Mouse (Mus musculus): Measurements from ENCODE around the gene Bod1l. TPM values are rescaled to one million over a fixed set of nuclear protein-coding genes. Genes with fewer than 3 reads are reported as not detected.

Gene Bod1l
- polyA plus RNA-seq, 1 experiment from 2014 or later: 24.6 TPM

DNA sequence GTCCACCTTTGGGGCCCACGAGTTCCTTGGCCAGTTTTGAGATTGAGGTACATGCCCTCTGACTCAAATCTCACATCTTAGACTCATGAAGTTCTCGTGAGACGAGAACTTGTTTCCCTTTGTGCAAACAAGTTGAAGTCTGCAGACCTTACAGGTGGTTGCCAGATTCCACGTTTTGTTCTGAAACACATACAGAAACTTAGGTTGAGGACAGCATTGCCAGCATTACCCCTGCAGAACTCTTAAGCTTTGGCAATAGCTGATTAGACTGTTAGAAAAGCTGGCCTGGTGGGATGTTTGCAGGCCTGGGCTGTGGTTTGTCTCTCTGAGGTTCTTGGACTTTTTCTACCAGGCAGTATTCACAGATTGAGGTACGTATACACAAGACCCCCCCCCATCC, 86.8 kb downstream of the Bod1l start:
- Histone ChIP-seq H3K27me3 (ENCODE audit: control insufficient read depth, insufficient read depth, low read length) (peaks cover 90% of the 10 kb centered on the region), H3K9me3 (ENCODE audit: control insufficient read depth, low read length) (no peaks in the 10 kb centered on the region), H3K4me2 (replicated peaks; ENCODE audit: low read depth, low read length) (no peak overlapping the region), H3K9ac (ENCODE audit: low read depth, low read length) (no peak overlapping the region), H3K36me3 (ENCODE audit: control insufficient read depth, insufficient read depth, low read length) (no peaks in the 10 kb centered on the region), H3K4me3 (ENCODE audit: low read length) (no peak overlapping the region), H3K27ac (ENCODE audit: low read depth, low read length) (no peak overlapping the region), H3K4me1 (ENCODE audit: control insufficient read depth, insufficient read depth, low read length) (no peaks in the 10 kb centered on the region)
- 5% methylated on average over 5 of the region's 5 CpGs for WGBS
- ATAC-seq (ENCODE audit: low FRiP score, low TSS enrichment): no peak

DNA sequence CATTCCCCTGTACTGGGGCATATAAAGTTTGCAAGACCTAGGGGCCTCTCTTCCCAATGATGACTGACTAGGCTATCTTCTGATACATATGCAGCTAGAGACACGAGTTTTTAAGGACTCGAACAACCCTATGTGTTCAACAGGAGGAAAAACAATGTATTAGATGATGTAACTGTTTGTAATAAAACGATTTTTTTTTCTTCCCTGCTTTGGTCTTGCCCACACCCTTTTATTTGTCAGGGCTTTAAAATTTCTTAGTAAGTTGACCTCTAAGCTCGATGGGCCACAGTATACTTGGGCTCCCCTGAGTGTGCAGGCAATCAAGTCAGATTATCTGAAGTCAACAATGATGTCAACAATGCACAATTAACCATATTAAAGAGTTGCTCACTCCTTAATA, 87.7 kb downstream of the Bod1l start:
- no peaks in the 10 kb centered on the region for H3K36me3 ChIP-seq (ENCODE audit: control insufficient read depth, insufficient read depth, low read length)
- peaks cover 90% of the 10 kb centered on the region for H3K27me3 ChIP-seq (ENCODE audit: control insufficient read depth, insufficient read depth, low read length)
- no peaks in the 10 kb centered on the region for H3K4me1 ChIP-seq (ENCODE audit: control insufficient read depth, insufficient read depth, low read length)
- H3K27ac ChIP-seq (ENCODE audit: low read depth, low read length): no peak overlapping the region
- H3K9ac ChIP-seq (ENCODE audit: low read depth, low read length): no peak overlapping the region
- H3K4me3 ChIP-seq (ENCODE audit: low read length): no peak overlapping the region
- H3K9me3 ChIP-seq (ENCODE audit: control insufficient read depth, low read length): no peaks in the 10 kb centered on the region
- WGBS: 4% methylated on average over 4 of the region's 4 CpGs
- H3K4me2 ChIP-seq (replicated peaks; ENCODE audit: low read depth, low read length): no peak overlapping the region
- no peak for ATAC-seq (ENCODE audit: low FRiP score, low TSS enrichment)

DNA sequence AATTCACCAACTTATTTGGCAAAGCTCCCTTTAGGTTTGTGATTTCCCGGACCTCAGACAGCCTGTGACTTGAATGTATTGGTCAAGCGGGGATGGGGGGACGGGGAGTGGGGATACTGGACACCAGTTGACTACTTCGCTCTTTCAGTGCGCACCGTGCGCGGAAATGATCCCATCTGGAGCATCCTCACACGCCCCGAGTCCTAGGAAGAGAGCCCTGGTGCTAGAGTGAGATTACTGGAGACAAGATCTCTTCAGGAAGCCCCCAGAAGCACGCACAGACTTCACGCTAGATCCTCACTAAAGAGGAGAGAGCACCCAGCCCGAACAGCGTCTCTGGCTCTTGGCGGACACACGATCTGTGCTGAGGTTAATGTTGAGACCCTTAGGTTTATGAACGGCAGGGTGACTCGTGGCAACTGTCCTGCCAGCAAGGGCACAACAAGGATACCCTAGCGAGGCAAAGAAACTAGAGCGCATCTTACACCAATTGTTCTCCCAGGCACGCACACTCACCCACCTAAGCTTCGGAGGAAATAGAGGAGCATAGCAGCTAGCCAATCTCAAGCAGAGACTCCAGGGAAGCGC, 88.6 kb downstream of the Bod1l start:
- H3K27me3 ChIP-seq (ENCODE audit: control insufficient read depth, insufficient read depth, low read length): peaks cover 93% of the 10 kb centered on the region
- H3K9me3 ChIP-seq (ENCODE audit: control insufficient read depth, low read length): no peaks in the 10 kb centered on the region
- no peak overlapping the region for H3K27ac ChIP-seq (ENCODE audit: low read depth, low read length)
- no peak for ATAC-seq (ENCODE audit: low FRiP score, low TSS enrichment)
- no peak overlapping the region for H3K9ac ChIP-seq (ENCODE audit: low read depth, low read length)
- 1% methylated on average over 23 of the region's 23 CpGs for WGBS
- no peaks in the 10 kb centered on the region for H3K36me3 ChIP-seq (ENCODE audit: control insufficient read depth, insufficient read depth, low read length)
- no peak overlapping the region for H3K4me2 ChIP-seq (replicated peaks; ENCODE audit: low read depth, low read length)
- H3K4me1 ChIP-seq (ENCODE audit: control insufficient read depth, insufficient read depth, low read length): no peaks in the 10 kb centered on the region
- H3K4me3 ChIP-seq (ENCODE audit: low read length): no peak overlapping the region

DNA sequence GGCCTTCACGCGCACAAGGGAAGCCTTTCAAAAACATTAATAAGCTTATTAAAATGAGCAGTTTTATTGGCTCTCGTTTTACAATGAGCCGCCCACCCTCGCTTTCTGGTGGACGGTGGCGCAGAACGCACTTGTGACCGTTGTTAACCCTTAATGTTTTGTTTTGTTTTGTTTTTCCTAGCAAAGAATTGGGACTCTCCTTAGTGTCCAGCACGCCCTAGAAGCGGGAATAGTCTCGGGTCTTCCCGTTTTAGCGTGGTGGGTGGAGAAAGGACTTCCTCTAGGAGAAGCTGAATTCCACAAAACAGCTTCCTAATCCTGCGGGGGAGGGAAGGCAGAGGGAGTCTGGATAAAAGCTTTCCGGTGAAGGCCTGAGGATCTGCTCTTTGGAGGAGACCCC, 89.3 kb downstream of the Bod1l start:
- no peak overlapping the region for H3K4me2 ChIP-seq (replicated peaks; ENCODE audit: low read depth, low read length)
- H3K27ac ChIP-seq (ENCODE audit: low read depth, low read length): no peak overlapping the region
- no peaks in the 10 kb centered on the region for H3K36me3 ChIP-seq (ENCODE audit: control insufficient read depth, insufficient read depth, low read length)
- H3K9me3 ChIP-seq (ENCODE audit: control insufficient read depth, low read length): no peaks in the 10 kb centered on the region
- no peaks in the 10 kb centered on the region for H3K4me1 ChIP-seq (ENCODE audit: control insufficient read depth, insufficient read depth, low read length)
- H3K9ac ChIP-seq (ENCODE audit: low read depth, low read length): no peak overlapping the region
- H3K4me3 ChIP-seq (ENCODE audit: low read length): no peak overlapping the region
- ATAC-seq (ENCODE audit: low FRiP score, low TSS enrichment): no peak
- WGBS: under 1% methylated on average over 16 of the region's 16 CpGs
- H3K27me3 ChIP-seq (ENCODE audit: control insufficient read depth, insufficient read depth, low read length): peaks cover 94% of the 10 kb centered on the region

DNA sequence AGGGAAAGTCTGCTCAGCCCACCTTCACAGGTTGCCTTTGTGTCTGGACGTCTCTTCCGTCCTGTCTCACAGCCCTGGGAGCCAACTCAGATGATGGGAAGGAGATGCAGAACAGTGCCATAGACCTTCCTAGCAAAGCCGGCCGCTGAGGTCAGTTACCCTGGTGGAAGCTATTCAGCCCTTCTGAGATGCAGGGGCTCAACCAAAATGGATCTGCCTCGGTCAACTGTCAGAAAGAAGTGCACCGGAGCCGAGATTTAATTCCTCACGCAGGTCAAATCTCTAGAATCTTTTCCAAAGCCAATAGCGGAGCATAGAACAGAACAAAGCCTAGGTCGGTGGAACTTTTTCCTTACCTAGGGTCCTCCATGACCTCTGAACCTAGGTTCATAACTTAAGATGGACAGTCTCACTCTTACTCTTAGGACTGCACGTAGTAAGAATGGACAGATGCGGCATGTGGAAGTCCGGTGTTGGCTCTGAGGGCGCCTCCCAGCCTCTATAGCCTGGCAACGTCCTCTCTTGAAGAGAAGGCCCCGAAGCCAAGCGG, 89.8 kb downstream of the Bod1l start:
- Histone ChIP-seq H3K4me1 (ENCODE audit: control insufficient read depth, insufficient read depth, low read length) (no peaks in the 10 kb centered on the region), H3K36me3 (ENCODE audit: control insufficient read depth, insufficient read depth, low read length) (no peaks in the 10 kb centered on the region), H3K4me2 (replicated peaks; ENCODE audit: low read depth, low read length) (no peak overlapping the region), H3K9ac (ENCODE audit: low read depth, low read length) (no peak overlapping the region), H3K9me3 (ENCODE audit: control insufficient read depth, low read length) (no peaks in the 10 kb centered on the region), H3K27me3 (ENCODE audit: control insufficient read depth, insufficient read depth, low read length) (peaks cover 96% of the 10 kb centered on the region), H3K27ac (ENCODE audit: low read depth, low read length) (no peak overlapping the region), H3K4me3 (ENCODE audit: low read length) (no peak overlapping the region)
- no peak for ATAC-seq (ENCODE audit: low FRiP score, low TSS enrichment)
- under 1% methylated on average over 17 of the region's 17 CpGs for WGBS

DNA sequence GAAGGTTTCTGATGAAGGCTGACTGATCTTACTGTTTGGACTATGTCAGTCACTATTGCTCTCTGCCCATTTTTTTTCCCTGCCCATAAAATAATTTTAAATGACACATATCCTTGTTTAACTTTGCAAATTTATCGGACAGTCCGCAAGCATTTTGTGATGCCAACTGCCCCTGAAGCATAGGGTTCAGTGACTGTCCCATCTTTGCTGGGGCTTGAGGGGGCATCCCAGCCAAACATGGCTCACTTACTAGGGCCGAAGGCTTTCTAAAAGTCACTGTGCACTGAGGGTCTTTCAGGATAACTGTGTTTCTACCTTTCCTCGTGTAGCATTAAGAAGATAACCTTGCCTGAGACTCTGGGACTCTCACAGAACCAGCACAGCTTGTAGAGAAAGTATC, 91.4 kb downstream of the Bod1l start:
- Histone ChIP-seq H3K9me3 (ENCODE audit: control insufficient read depth, low read length) (no peaks in the 10 kb centered on the region), H3K4me1 (ENCODE audit: control insufficient read depth, insufficient read depth, low read length) (no peaks in the 10 kb centered on the region), H3K9ac (ENCODE audit: low read depth, low read length) (no peak overlapping the region), H3K36me3 (ENCODE audit: control insufficient read depth, insufficient read depth, low read length) (no peaks in the 10 kb centered on the region), H3K4me3 (ENCODE audit: low read length) (no peak overlapping the region), H3K27ac (ENCODE audit: low read depth, low read length) (no peak overlapping the region), H3K27me3 (ENCODE audit: control insufficient read depth, insufficient read depth, low read length) (peaks cover 96% of the 10 kb centered on the region), H3K4me2 (replicated peaks; ENCODE audit: low read depth, low read length) (no peak overlapping the region)
- ATAC-seq (ENCODE audit: low FRiP score, low TSS enrichment): no peak
- 15% methylated on average over 4 of the region's 4 CpGs for WGBS

DNA sequence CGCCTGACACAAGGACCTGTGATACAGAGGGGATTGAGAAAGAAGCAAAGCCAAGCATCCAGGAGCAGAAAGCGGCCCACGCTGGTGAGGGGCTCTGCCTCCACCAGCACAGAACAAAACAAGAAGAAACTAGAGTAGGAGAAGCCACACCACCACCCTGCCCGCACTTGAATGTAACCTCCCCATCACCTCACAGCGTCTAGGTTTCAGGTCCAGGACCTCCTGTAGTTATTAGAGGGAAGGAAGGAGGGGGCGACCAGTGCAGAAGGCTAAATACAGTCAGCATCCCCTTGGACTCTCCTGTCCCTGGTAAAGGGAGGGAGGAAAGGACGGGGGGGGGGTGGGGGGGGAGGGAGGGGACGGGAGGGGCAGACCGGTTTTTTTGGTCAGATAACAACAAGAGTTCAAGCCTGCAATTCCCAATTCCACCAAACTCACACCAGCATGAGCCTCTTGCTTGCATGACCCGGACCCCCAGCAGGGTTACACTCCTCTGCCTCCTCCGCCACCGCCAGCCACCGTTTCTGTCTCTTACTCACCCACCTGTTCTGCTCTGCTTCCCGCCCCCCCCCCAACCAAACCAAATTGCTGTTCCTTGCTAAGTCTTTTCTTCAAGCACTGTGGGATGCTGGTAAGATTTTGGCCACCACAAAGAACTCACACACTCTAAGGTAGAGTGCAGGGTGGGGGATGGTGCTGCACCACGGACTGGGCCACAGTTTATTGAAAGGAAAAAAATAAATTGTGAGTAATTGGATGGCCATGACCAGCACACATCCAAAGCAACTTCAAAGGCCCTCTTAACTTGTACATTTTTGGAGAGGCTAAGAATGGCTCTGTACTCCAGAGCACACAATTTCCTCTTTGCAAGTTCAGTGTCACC, 99.0 kb downstream of the Bod1l start:
- Histone ChIP-seq H3K9me3 (ENCODE audit: control insufficient read depth, low read length) (no peaks in the 10 kb centered on the region), H3K4me1 (ENCODE audit: control insufficient read depth, insufficient read depth, low read length) (no peaks in the 10 kb centered on the region), H3K4me3 (ENCODE audit: low read length) (no peak overlapping the region), H3K4me2 (replicated peaks; ENCODE audit: low read depth, low read length) (no peak overlapping the region), H3K27ac (ENCODE audit: low read depth, low read length) (no peak overlapping the region), H3K27me3 (ENCODE audit: control insufficient read depth, insufficient read depth, low read length) (peaks cover 89% of the 10 kb centered on the region), H3K36me3 (ENCODE audit: control insufficient read depth, insufficient read depth, low read length) (no peaks in the 10 kb centered on the region), H3K9ac (ENCODE audit: low read depth, low read length) (no peak overlapping the region)
- ATAC-seq (ENCODE audit: low FRiP score, low TSS enrichment): 0 out of 2 replicates have a peak, but pooled peaks have one; percentile 43
- WGBS: 5% methylated on average over 14 of the region's 15 CpGs

DNA sequence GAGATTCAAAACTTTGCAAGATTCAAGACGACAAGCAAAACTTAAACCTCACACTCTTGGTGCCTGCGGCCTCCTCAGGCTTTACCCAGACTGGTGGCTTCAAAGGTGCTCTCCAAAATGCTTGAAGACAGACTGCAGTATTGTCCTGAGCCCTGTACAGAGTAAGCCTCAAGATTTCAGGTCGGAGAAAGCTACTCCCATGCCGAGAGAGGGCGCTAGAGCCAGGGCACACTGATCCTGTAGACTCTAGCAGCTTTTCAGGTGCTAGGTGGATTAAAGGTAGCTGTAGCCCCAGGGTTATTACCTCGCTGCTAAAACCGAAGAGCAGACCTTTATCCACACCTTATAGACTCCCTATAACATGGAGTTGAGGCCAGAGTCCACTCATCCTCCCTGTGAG, 99.9 kb downstream of the Bod1l start:
- no peak overlapping the region for H3K9ac ChIP-seq (ENCODE audit: low read depth, low read length)

DNA sequence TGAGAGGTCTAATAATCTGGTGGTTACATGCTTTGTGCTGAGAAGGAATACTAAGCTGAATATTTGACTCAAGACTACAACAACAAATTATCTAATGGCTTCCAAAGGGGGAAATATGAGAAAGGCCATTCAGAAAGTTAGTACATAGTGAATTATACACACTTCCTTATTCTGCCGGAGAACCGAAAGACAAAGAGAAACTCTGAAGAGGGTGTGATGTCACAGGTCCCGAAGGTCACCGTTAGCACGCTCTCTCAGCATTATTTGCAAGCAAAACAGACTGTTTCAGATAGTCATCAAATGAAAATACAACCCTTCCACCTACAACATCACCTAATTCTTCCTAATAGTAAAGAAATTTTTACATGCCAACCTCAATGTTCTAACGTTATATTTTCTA, 105.3 kb downstream of the Bod1l start:
- Histone ChIP-seq H3K36me3 (ENCODE audit: control insufficient read depth, insufficient read depth, low read length) (no peaks in the 10 kb centered on the region), H3K9me3 (ENCODE audit: control insufficient read depth, low read length) (no peaks in the 10 kb centered on the region), H3K4me1 (ENCODE audit: control insufficient read depth, insufficient read depth, low read length) (no peaks in the 10 kb centered on the region), H3K27ac (ENCODE audit: low read depth, low read length) (no peak overlapping the region), H3K27me3 (ENCODE audit: control insufficient read depth, insufficient read depth, low read length) (peaks cover 32% of the 10 kb centered on the region), H3K4me3 (ENCODE audit: low read length) (no peak overlapping the region), H3K4me2 (replicated peaks; ENCODE audit: low read depth, low read length) (no peak overlapping the region), H3K9ac (ENCODE audit: low read depth, low read length) (no peak overlapping the region)
- no peak for ATAC-seq (ENCODE audit: low FRiP score, low TSS enrichment)
- WGBS: 42% methylated on average over 6 of the region's 6 CpGs

More for the DNA sequence above, 99.9 kb downstream of the Bod1l start:
- no peaks in the 10 kb centered on the region for H3K9me3 ChIP-seq (ENCODE audit: control insufficient read depth, low read length)
- H3K36me3 ChIP-seq (ENCODE audit: control insufficient read depth, insufficient read depth, low read length): no peaks in the 10 kb centered on the region
- no peak overlapping the region for H3K27ac ChIP-seq (ENCODE audit: low read depth, low read length)
- H3K4me3 ChIP-seq (ENCODE audit: low read length): no peak overlapping the region
- H3K4me1 ChIP-seq (ENCODE audit: control insufficient read depth, insufficient read depth, low read length): no peaks in the 10 kb centered on the region
- no peak overlapping the region for H3K4me2 ChIP-seq (replicated peaks; ENCODE audit: low read depth, low read length)
- 14% methylated on average over 7 of the region's 7 CpGs for WGBS
- no peak; the same call in 1 of the 2 replicates for ATAC-seq (ENCODE audit: low FRiP score, low TSS enrichment)
- H3K27me3 ChIP-seq (ENCODE audit: control insufficient read depth, insufficient read depth, low read length): peaks cover 84% of the 10 kb centered on the region

All from kidney, embryonic 14.5 days (tissue).